Mouse (Mus musculus) CD8-positive naive resting alpha-beta T cell, adult 2 months (primary cell): ENCODE data around the gene Donson.
"Not testable (repeated sequence)": the region's sequence is repeated elsewhere in the genome, so short reads cannot be mapped to it uniquely, and the experiment has no call there.

Experiments
- DNase-seq, 2 experiments: peaks; one replicate each; pipeline ENCODE4 v3.0.0; 2022; ENCODE audit warnings: low read depth in 2 of 2, low spot score in 2 of 2

Donson gene

GRCm38 (mm10) chr16:91645420-91645819 lies 43.1 kb downstream of the Donson start:
- DNase-seq = not testable (repeated sequence)

GRCm38 (mm10) chr16:91644901-91645300 lies 43.7 kb downstream of the Donson start:
- DNase-seq = no peak

- no peak for DNase-seq
Measured at GRCm38 (mm10) chr16:91640171-91640570, 48.4 kb downstream of the Donson start.

- no peak for DNase-seq
Measured at GRCm38 (mm10) chr16:91639636-91640035, 48.9 kb downstream of the Donson start.

- DNase-seq = no peak
Measured at GRCm38 (mm10) chr16:91639161-91639560, 49.4 kb downstream of the Donson start.

DNA sequence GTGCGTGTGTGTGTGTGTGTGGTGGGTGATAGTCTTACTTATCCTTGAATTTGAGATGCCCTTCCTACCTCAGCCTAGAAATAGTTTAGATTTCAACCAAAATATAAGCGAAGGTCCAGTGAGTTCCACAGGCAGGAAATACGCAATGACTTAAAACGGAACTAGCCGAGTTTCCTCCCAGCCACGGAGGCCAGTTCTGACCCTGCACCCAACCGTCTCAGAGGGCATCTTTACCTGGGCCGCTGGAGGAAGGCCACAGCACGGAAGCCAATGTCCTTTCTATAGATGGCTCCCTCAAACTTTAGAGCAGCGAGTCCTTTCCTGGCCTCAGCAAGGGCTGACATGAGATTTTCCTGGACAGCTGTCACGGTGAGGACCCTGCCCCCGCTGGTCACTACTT lies 54.9 kb downstream of the Donson start:
- no peak for DNase-seq

- no peak for DNase-seq
Measured at GRCm38 (mm10) chr16:91632940-91633339, 55.6 kb downstream of the Donson start.

DNA sequence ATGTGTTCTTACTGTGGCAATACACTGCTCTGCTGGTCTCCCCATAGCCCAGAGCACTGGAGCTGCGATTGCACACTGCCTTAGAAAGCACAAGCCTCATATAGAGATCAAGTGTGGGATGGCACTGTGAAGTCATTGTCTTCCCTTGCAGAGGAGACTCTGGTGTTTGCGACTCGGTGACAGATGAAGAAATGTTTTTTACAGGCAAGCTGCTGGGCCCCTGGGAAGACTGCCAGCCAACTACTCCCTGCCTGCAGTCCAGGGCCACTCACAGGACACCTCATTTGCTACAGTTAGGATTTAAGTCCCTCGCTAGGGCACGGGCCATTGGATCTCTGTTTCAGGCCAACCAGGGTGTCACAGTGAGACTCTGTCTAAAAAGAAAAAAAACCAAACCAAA lies 56.1 kb downstream of the Donson start:
- DNase-seq = no peak

DNA sequence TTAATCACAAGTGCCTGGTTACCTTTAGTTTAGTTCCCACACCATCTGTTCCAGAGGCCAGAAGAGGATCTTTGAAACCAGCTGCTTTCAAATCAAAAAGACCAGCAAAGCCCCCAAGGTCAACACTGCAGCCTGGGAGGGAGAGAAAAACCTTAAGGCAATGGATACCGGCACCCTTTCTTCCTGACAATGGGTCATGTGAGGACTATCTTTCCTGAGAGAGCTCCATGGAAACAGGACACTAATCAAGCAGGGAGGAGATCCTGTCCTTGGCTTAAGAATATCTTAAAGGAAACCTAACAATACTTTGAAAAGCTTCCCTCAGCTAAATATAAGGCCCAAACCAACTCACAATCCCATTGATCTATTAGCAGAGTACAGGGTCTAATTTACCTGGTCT lies 58.0 kb downstream of the Donson start:
- no peak for DNase-seq

GRCm38 (mm10) chr16:91629749-91630148 lies 58.8 kb downstream of the Donson start:
- no peak for DNase-seq

DNA sequence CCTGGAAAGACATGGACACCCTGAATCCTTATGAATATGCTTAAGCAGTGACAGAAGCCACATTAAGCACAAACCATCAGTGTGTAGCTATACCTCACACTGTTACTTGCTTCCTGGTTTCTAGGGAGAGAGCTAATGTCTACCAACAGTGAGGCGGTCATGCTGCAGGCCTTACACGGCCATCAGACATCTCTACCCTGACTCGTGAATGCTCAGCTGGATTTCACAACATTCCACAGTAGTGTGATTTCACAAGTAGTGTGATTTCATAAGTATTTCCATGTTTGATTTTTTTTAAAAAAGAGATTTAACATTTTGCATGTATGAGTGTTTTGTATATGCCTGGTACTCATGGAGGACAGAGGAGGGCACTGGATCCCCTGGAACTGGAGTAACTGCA lies 59.9 kb downstream of the Donson start:
- DNase-seq = no peak

- no peak for DNase-seq
Measured at GRCm38 (mm10) chr16:91627831-91628230, 60.7 kb downstream of the Donson start.
